Mouse (Mus musculus): Measurements from ENCODE around the gene Nt5dc3. TPM values are rescaled to one million over a fixed set of nuclear protein-coding genes. Genes with fewer than 3 reads are reported as not detected.

Gene Nt5dc3
- polyA plus RNA-seq, 1 experiment = 13.7 TPM

- Histone ChIP-seq H3K36me3 (ENCODE audit: control insufficient read depth, insufficient read depth) (no peaks in the 10 kb centered on the region), H3K4me3 (ENCODE audit: insufficient read depth, poor library complexity, severe bottlenecking) (no peak overlapping the region), H3K79me2 (ENCODE audit: control insufficient read depth, insufficient read depth) (no peaks in the 10 kb centered on the region), H3K79me3 (ENCODE audit: low read depth) (no peaks in the 10 kb centered on the region), H3ac (ENCODE audit: control insufficient read depth, insufficient read length, low read depth) (no peak overlapping the region), H3K27me3 (ENCODE audit: control insufficient read depth, insufficient read depth, insufficient read length) (no peaks in the 10 kb centered on the region)
- TF ChIP-seq MAX (IDR thresholded peaks at IDR 0.05) (no peak), MYOD1 (IDR thresholded peaks at IDR 0.05; ENCODE audit: control insufficient read depth, insufficient read length, low read depth) (no peak), MYOG (IDR thresholded peaks at IDR 0.05; ENCODE audit: control insufficient read depth, extremely low read depth, insufficient read length) (no peak), USF1 (IDR thresholded peaks at IDR 0.05; ENCODE audit: low read depth) (no peak)
Observed at GRCm38 (mm10) chr10:86878721-86879120, 99.9 kb downstream of the Nt5dc3 start.

- H3K79me2 ChIP-seq (ENCODE audit: control insufficient read depth, insufficient read depth) = no peaks in the 10 kb centered on the region
- no peak overlapping the region for H3ac ChIP-seq (ENCODE audit: control insufficient read depth, insufficient read length, low read depth)
- no peaks in the 10 kb centered on the region for H3K79me3 ChIP-seq (ENCODE audit: low read depth)
- H3K27me3 ChIP-seq (ENCODE audit: control insufficient read depth, insufficient read depth, insufficient read length) = no peaks in the 10 kb centered on the region
- no peak overlapping the region for H3K4me3 ChIP-seq (ENCODE audit: insufficient read depth, poor library complexity, severe bottlenecking)
- no peaks in the 10 kb centered on the region for H3K36me3 ChIP-seq (ENCODE audit: control insufficient read depth, insufficient read depth)
- no peak for TF ChIP-seq FOSL1 (IDR thresholded peaks at IDR 0.05; ENCODE audit: insufficient read depth, low read length, poor library complexity, severe bottlenecking)
- no peak for TF ChIP-seq MAX (IDR thresholded peaks at IDR 0.05)
- TF ChIP-seq CTCF (IDR thresholded peaks at IDR 0.05; ENCODE audit: control insufficient read depth, insufficient read depth, insufficient read length) = no peak
- TF ChIP-seq CEBPB (IDR thresholded peaks at IDR 0.05; ENCODE audit: low read depth) = no peak
- no peak for TF ChIP-seq USF1 (IDR thresholded peaks at IDR 0.05; ENCODE audit: low read depth)
- TF ChIP-seq MYOG (IDR thresholded peaks at IDR 0.05; ENCODE audit: control insufficient read depth, extremely low read depth, insufficient read length) = no peak
- no peak for TF ChIP-seq MYOD1 (IDR thresholded peaks at IDR 0.05; ENCODE audit: control insufficient read depth, insufficient read length, low read depth)
Observed at GRCm38 (mm10) chr10:86880071-86880806, 101.4 kb downstream of the Nt5dc3 start.

DNA sequence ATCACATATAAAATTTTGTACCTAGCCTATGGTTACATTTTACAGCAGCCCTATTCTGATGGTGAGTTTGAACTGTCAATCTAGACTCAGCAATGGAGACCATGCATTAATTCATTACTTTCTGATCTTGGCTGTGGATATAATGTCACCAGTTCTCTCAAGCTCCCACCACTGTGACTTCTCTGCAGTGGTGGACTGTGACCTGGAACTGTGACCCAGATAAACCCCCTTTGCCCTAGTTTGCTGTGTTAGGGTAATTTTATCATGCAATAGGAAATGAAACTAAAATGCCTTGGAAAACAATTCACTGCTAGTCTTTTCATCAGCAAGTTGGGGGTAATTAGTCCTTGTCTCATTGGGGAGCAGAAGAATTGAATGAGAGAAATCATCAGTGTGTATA lies 102.6 kb downstream of the Nt5dc3 start:
- H3K27me3 ChIP-seq (ENCODE audit: control insufficient read depth, insufficient read depth, insufficient read length) = no peaks in the 10 kb centered on the region
- H3K4me3 ChIP-seq (ENCODE audit: insufficient read depth, poor library complexity, severe bottlenecking) = no peak overlapping the region
- H3K79me3 ChIP-seq (ENCODE audit: low read depth) = no peaks in the 10 kb centered on the region
- H3K36me3 ChIP-seq (ENCODE audit: control insufficient read depth, insufficient read depth) = no peaks in the 10 kb centered on the region
- no peak for TF ChIP-seq MYOG (IDR thresholded peaks at IDR 0.05; ENCODE audit: control insufficient read depth, extremely low read depth, insufficient read length)
- TF ChIP-seq MAX (IDR thresholded peaks at IDR 0.05) = no peak
- TF ChIP-seq CEBPB (IDR thresholded peaks at IDR 0.05; ENCODE audit: low read depth) = no peak
- no peak for TF ChIP-seq CTCF (IDR thresholded peaks at IDR 0.05; ENCODE audit: control insufficient read depth, insufficient read depth, insufficient read length)
- TF ChIP-seq USF1 (IDR thresholded peaks at IDR 0.05; ENCODE audit: low read depth) = no peak
- no peak for TF ChIP-seq MYOD1 (IDR thresholded peaks at IDR 0.05; ENCODE audit: control insufficient read depth, insufficient read length, low read depth)
- no peak for TF ChIP-seq FOSL1 (IDR thresholded peaks at IDR 0.05; ENCODE audit: insufficient read depth, low read length, poor library complexity, severe bottlenecking)
- H3K79me2 ChIP-seq (ENCODE audit: control insufficient read depth, insufficient read depth) = no peaks in the 10 kb centered on the region
- H3ac ChIP-seq (ENCODE audit: control insufficient read depth, insufficient read length, low read depth) = no peak overlapping the region

DNA sequence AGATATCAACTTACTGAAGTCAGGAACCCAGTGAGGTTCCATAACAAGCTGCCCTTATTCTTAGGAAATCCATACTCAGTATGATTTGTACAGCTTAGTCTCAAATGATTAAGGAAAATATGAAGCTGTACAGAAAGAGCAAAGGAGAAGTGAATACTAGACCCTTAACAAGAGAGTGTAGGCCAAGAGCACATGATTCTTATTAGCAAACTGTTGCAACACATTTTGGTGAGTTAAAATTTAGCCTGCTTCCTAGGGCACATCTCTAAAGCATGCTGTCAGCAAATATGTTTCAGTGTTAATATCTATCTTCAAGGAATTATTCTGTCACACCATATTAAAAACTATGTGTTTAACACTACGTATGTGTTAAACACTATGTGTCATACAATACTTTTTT lies 107.6 kb downstream of the Nt5dc3 start:
- no peaks in the 10 kb centered on the region for H3K79me2 ChIP-seq (ENCODE audit: control insufficient read depth, insufficient read depth)

More for the DNA sequence above, 107.6 kb downstream of the Nt5dc3 start:
- TF ChIP-seq CEBPB (IDR thresholded peaks at IDR 0.05; ENCODE audit: low read depth) (no peak), MAX (IDR thresholded peaks at IDR 0.05) (no peak), USF1 (IDR thresholded peaks at IDR 0.05; ENCODE audit: low read depth) (no peak), FOSL1 (IDR thresholded peaks at IDR 0.05; ENCODE audit: insufficient read depth, low read length, poor library complexity, severe bottlenecking) (no peak), MYOG (IDR thresholded peaks at IDR 0.05; ENCODE audit: control insufficient read depth, extremely low read depth, insufficient read length) (no peak), CTCF (IDR thresholded peaks at IDR 0.05; ENCODE audit: control insufficient read depth, insufficient read depth, insufficient read length) (no peak), MYOD1 (IDR thresholded peaks at IDR 0.05; ENCODE audit: control insufficient read depth, insufficient read length, low read depth) (no peak)
- no peaks in the 10 kb centered on the region for H3K79me3 ChIP-seq (ENCODE audit: low read depth)
- no peak overlapping the region for H3ac ChIP-seq (ENCODE audit: control insufficient read depth, insufficient read length, low read depth)
- H3K27me3 ChIP-seq (ENCODE audit: control insufficient read depth, insufficient read depth, insufficient read length) = no peaks in the 10 kb centered on the region
- no peaks in the 10 kb centered on the region for H3K36me3 ChIP-seq (ENCODE audit: control insufficient read depth, insufficient read depth)
- H3K4me3 ChIP-seq (ENCODE audit: insufficient read depth, poor library complexity, severe bottlenecking) = no peak overlapping the region

Other genes with a start within 250 kb of the Nt5dc3 start
- 218 TPM for gene Hsp90b1, start 73.5 kb upstream of the Nt5dc3 start, polyA plus RNA-seq (2012; fragmentation: generic; extraction: Trizol)
- gene Ttc41, start 73.2 kb upstream of the Nt5dc3 start, polyA plus RNA-seq (2012; fragmentation: generic; extraction: Trizol) = 0.35 TPM
- not detected for gene Gm49358, start 15.0 kb upstream of the Nt5dc3 start, polyA plus RNA-seq (2012; fragmentation: generic; extraction: Trizol)
- gene Stab2, start 229.0 kb downstream of the Nt5dc3 start, polyA plus RNA-seq (2012; fragmentation: generic; extraction: Trizol) = 0.05 TPM